35 mouse cellular contexts compared by ENCODE assay signal in the genomic region with DNA sequence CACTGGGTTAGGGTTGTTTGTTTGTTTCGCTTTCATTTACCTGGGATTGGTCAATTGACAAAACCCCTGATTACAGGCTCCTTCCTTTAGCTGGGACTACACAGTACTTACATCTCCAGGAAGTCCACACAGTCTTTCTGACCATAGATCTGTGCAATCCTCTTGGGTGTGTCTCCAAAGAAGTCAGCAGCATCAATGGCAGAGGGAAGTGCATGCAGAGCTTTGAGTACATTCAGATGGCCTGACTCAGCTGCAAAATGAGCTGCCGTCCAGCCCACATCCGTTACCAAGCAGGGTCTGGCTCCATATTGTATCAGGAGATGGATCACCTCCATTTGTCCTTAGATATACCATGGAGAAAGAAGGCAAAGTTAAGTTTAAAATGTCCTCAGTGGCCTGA. TPM values are rescaled to one million over a fixed set of nuclear protein-coding genes. Genes with fewer than 3 reads are reported as not detected.
DNase-seq lines count a peak whose midpoint lies in the region; ATAC-seq and TF ChIP-seq lines count a peak whose summit lies in the region.
"Had no signal": no experiment of that assay in that cellular context is flagged by ENCODE, and none has a peak within 500 bp of the region (broad histone marks: within the 10 kb centered on the region; RNA-seq: fewer than 3 reads in every experiment).

No protein-coding gene starts in this region.

- 92% methylated on average over 3 of the region's 3 CpGs for WGBS in forebrain, postnatal 0 days
- 88% methylated on average over 3 of the region's 3 CpGs for WGBS in hindbrain, embryonic 10.5 days

- no peak overlapping the region for H3ac ChIP-seq in myocyte (ENCODE audit: control insufficient read depth, insufficient read length)

- no peaks in the 10 kb centered on the region for H3K27me3 ChIP-seq in myocyte (ENCODE audit: control insufficient read depth, insufficient read depth, insufficient read length)
- H3K27me3 ChIP-seq in forebrain, postnatal 0 days (ENCODE audit: insufficient read depth, low read length): no peaks in the 10 kb centered on the region
- peaks cover 21% of the 10 kb centered on the region; the same call in 1 of the 2 replicates for H3K27me3 ChIP-seq in hindbrain, embryonic 10.5 days (ENCODE audit: insufficient read depth, poor library complexity, severe bottlenecking)
- H3K27me3 ChIP-seq: embryonic facial prominence, embryonic 13.5 days; forebrain, embryonic 15.5 days; hindbrain, embryonic 15.5 days; limb, embryonic 15.5 days; midbrain, embryonic 12.5 days; neural tube, embryonic 15.5 days had no signal

- H3K4me1 ChIP-seq in forebrain, postnatal 0 days (ENCODE audit: insufficient read depth): 0 out of 2 replicates have a peak, but pooled peaks cover 2% of the 10 kb centered on the region
- peaks cover 15% of the 10 kb centered on the region for H3K4me1 ChIP-seq in hindbrain, embryonic 10.5 days (replicated peaks)

- intact Hi-C loops in heart, postnatal 25 days (cut with DNase I): no loop called here

- peak; percentile 77 for DNase-seq in heart, adult 11 months
- no peak for DNase-seq in heart, postnatal 25 days (ENCODE audit: low spot score)
- DNase-seq in 3134 (ENCODE audit: extremely low read depth, insufficient read length, low spot score) (peak; percentile 59), R1 (ENCODE audit: low read depth, low spot score) (peak; percentile 30)
- DNase-seq in forebrain, postnatal 0 days: no peak
- DNase-seq in hindbrain, embryonic 10.5 days (ENCODE audit: low spot score): no peak
- DNase-seq: adrenal gland, postnatal 10 days; cerebellum, adult 18-20 months; cerebellum, postnatal 10 days; gastrocnemius, adult 2 months; gastrocnemius, postnatal 36 days; heart, adult 2 months; kidney, adult 8-10 months; kidney, postnatal 10 days; thymus, adult 18-20 months; thymus, postnatal 25 days had no signal

- no peaks in the 10 kb centered on the region for H3K9me3 ChIP-seq in forebrain, postnatal 0 days (ENCODE audit: low read length)
- H3K9me3 ChIP-seq in hindbrain, embryonic 10.5 days: no peaks in the 10 kb centered on the region
- H3K9me3 ChIP-seq: embryonic facial prominence, embryonic 13.5 days; forebrain, embryonic 10.5 days; forebrain, embryonic 15.5 days; heart, embryonic 12.5 days; hindbrain, embryonic 15.5 days; limb, embryonic 10.5 days; limb, embryonic 15.5 days; midbrain, embryonic 12.5 days; neural tube, embryonic 15.5 days had no signal

- H3K9ac ChIP-seq in forebrain, postnatal 0 days: no peak overlapping the region
- H3K9ac ChIP-seq: embryonic facial prominence, embryonic 13.5 days; forebrain, embryonic 15.5 days; heart, embryonic 12.5 days; hindbrain, embryonic 15.5 days; limb, embryonic 15.5 days; midbrain, embryonic 12.5 days; neural tube, embryonic 15.5 days had no signal

- H3K4me3 ChIP-seq in myocyte: no peak overlapping the region
- H3K4me3 ChIP-seq in forebrain, postnatal 0 days (ENCODE audit: low read depth, low read length): no peak overlapping the region
- H3K4me3 ChIP-seq in hindbrain, embryonic 10.5 days: no peak overlapping the region
- H3K4me3 ChIP-seq: embryonic facial prominence, embryonic 13.5 days; forebrain, embryonic 10.5 days; forebrain, embryonic 15.5 days; gastrocnemius, adult 2 months; heart, adult 2 months; heart, embryonic 12.5 days; hindbrain, embryonic 15.5 days; limb, embryonic 10.5 days; limb, embryonic 15.5 days; midbrain, embryonic 12.5 days; neural tube, embryonic 15.5 days had no signal

- H3K27ac ChIP-seq in forebrain, postnatal 0 days (ENCODE audit: low read depth, low read length): no peak overlapping the region
- no peak overlapping the region for H3K27ac ChIP-seq in hindbrain, embryonic 10.5 days
- H3K27ac ChIP-seq: embryonic facial prominence, embryonic 13.5 days; forebrain, embryonic 10.5 days; forebrain, embryonic 15.5 days; gastrocnemius, adult 2 months; heart, adult 2 months; hindbrain, embryonic 15.5 days; limb, embryonic 10.5 days; limb, embryonic 15.5 days; midbrain, embryonic 12.5 days; neural tube, embryonic 15.5 days; stomach, postnatal 0 days had no signal

- no peaks in the 10 kb centered on the region for H3K79me2 ChIP-seq in myocyte (ENCODE audit: control insufficient read depth, insufficient read depth)

- no peak for ATAC-seq in cerebellum, adult (ENCODE audit: insufficient number of reproducible peaks, low FRiP score, low TSS enrichment)
- no peak for ATAC-seq in forebrain, postnatal 0 days
- ATAC-seq: forebrain, embryonic 15.5 days; inflammation-experienced regulatory T-cells, adult 6 months had no signal

- TF ChIP-seq CTCF in forebrain, postnatal 0 days (IDR thresholded peaks at IDR 0.05; ENCODE audit: low read depth): no peak

- no peaks in the 10 kb centered on the region for H3K36me3 ChIP-seq in myocyte (ENCODE audit: control insufficient read depth, insufficient read depth)
- H3K36me3 ChIP-seq in forebrain, postnatal 0 days (ENCODE audit: insufficient read depth): no peaks in the 10 kb centered on the region
- H3K36me3 ChIP-seq in hindbrain, embryonic 10.5 days: no peaks in the 10 kb centered on the region
- H3K36me3 ChIP-seq: embryonic facial prominence, embryonic 13.5 days; forebrain, embryonic 10.5 days; forebrain, embryonic 15.5 days; heart, embryonic 12.5 days; hindbrain, embryonic 15.5 days; limb, embryonic 10.5 days; limb, embryonic 15.5 days; midbrain, embryonic 12.5 days; neural tube, embryonic 15.5 days had no signal

- TF ChIP-seq POLR2A in myocyte (IDR thresholded peaks at IDR 0.05; ENCODE audit: insufficient read length, low read depth): no peak

- H3K4me2 ChIP-seq in myocyte (ENCODE audit: low read depth): peak overlapping the region; percentile 37
- H3K4me2 ChIP-seq in forebrain, postnatal 0 days (ENCODE audit: low read depth): no peak overlapping the region
- H3K4me2 ChIP-seq: embryonic facial prominence, embryonic 13.5 days; forebrain, embryonic 15.5 days; heart, embryonic 12.5 days; hindbrain, embryonic 15.5 days; limb, embryonic 15.5 days; midbrain, embryonic 12.5 days; neural tube, embryonic 15.5 days had no signal

TF ChIP-seq in myocyte, 11 proteins besides CTCF, POLR2A, EP300 and RAD21:
- TF ChIP-seq TCF12 (IDR thresholded peaks at IDR 0.05; ENCODE audit: insufficient read depth, poor library complexity, severe bottlenecking): no peak
- TF ChIP-seq USF1 (IDR thresholded peaks at IDR 0.05; ENCODE audit: low read depth): no peak
- peak; percentile 43; the same call in 1 of the 2 replicates for TF ChIP-seq CEBPB (IDR thresholded peaks at IDR 0.05; ENCODE audit: insufficient read depth, poor library complexity, severe bottlenecking)

RNA-seq across cellular contexts. Expression of a gene that starts 4.7 kb away (rescaled TPM):
- not detected for total RNA-seq in heart, postnatal 25 days (2021)
- 0.23 TPM for polyA plus RNA-seq in myocyte (2012; fragmentation: generic; extraction: Trizol)
- total RNA-seq in forebrain, postnatal 0 days (2014; rRNA removed): 0.77 TPM in 1 of 2 replicates, not detected in the other
- 1.0 and 1.2 TPM in 2 replicates for polyA plus RNA-seq in forebrain, postnatal 0 days (2015; fragmentation: Nextera tagmentation; extraction: Ambion mirVana)
- polyA plus RNA-seq in hindbrain, embryonic 10.5 days (2016; fragmentation: Nextera tagmentation; extraction: Ambion mirVana): 0.29 and 1.5 TPM in 2 replicates
- total RNA-seq: adrenal gland, postnatal 10 days; common myeloid progenitor, adult 5-6 weeks; gastrocnemius, adult 2 months; gastrocnemius, postnatal 36 days; heart, adult 2 months; hematopoietic stem cell, adult 5-6 weeks; left cerebral cortex, postnatal 10 days had no signal
- polyA plus RNA-seq: embryonic facial prominence, embryonic 13.5 days; heart, embryonic 12.5 days; heart, postnatal 0 days; inflammation-experienced regulatory T-cells, adult 6 months; liver, embryonic 16.5 days; midbrain, embryonic 12.5 days; stomach, postnatal 0 days had no signal

RNA-seq across cellular contexts. Expression of a gene that starts 29.1 kb away (rescaled TPM):
- total RNA-seq in heart, postnatal 25 days (2021): 1 to 10 TPM; 5.9 to 6.2 TPM
- 3.4 TPM for polyA plus RNA-seq in myocyte (2012; fragmentation: generic; extraction: Trizol)
- 26.8 and 33.7 TPM in 2 replicates for total RNA-seq in forebrain, postnatal 0 days (2014; rRNA removed)
- polyA plus RNA-seq in forebrain, postnatal 0 days (2015; fragmentation: Nextera tagmentation; extraction: Ambion mirVana): 33.0 and 76.9 TPM in 2 replicates
- 7.0 and 11.2 TPM in 2 replicates for polyA plus RNA-seq in hindbrain, embryonic 10.5 days (2016; fragmentation: Nextera tagmentation; extraction: Ambion mirVana)

RNA-seq across cellular contexts. Expression of a gene that starts 36.2 kb away (rescaled TPM):
- total RNA-seq in heart, postnatal 25 days (2021): not detected
- not detected for polyA plus RNA-seq in myocyte (2012; fragmentation: generic; extraction: Trizol)
- 0.08 TPM in 1 of 2 replicates, not detected in the other for total RNA-seq in forebrain, postnatal 0 days (2014; rRNA removed)
- polyA plus RNA-seq in forebrain, postnatal 0 days (2015; fragmentation: Nextera tagmentation; extraction: Ambion mirVana): 0.15 TPM in 1 of 2 replicates, not detected in the other
- not detected in 2 replicates for polyA plus RNA-seq in hindbrain, embryonic 10.5 days (2016; fragmentation: Nextera tagmentation; extraction: Ambion mirVana)
- total RNA-seq: common myeloid progenitor, adult 5-6 weeks; gastrocnemius, adult 2 months; gastrocnemius, postnatal 36 days; heart, adult 2 months; hematopoietic stem cell, adult 5-6 weeks had no signal
- polyA plus RNA-seq: forebrain, embryonic 10.5 days; forebrain, embryonic 15.5 days; heart, adult 2 months; heart, embryonic 12.5 days; heart, postnatal 0 days; inflammation-experienced regulatory T-cells, adult 6 months; limb, embryonic 10.5 days; lung, embryonic 16.5 days; midbrain, embryonic 12.5 days had no signal

Comparison
In these comparisons a context has a peak if more than half of its experiments do, and no peak if none do; other contexts are left out.
1. DNase-seq: peak in heart, adult 11 months (single experiment), 3134 (single experiment) and R1 (single experiment); none in heart, postnatal 25 days (single experiment), forebrain, postnatal 0 days (single experiment) and hindbrain, embryonic 10.5 days (single experiment).